Mouse (Mus musculus): Measurements from ENCODE around the gene Prop1. TPM values are rescaled to one million over a fixed set of nuclear protein-coding genes. Genes with fewer than 3 reads are reported as not detected.

The Prop1 gene
- polyA plus RNA-seq, 1 experiment, result not detected

DNA sequence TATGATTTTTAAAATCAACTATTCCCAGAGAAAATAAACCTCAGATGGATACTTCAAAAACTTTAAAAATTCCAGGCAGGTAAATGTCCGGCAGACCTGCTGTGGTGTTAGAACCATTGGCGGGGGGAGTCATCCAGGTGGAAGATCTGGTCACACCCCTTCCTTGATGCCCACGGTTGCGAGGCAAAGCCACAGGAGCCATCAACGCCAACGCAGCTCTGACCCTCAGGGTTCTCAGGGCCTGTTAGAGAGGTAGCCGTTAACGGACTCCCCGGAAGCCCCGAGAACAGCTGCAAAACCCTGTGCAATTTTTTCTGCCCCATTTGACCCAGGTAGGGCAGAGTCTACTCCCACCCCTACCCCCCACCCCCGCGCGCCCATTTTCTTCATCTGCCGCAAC lies 10.1 kb downstream of the Prop1 start, which contains the start of gene 4933414I15Rik:
Gene 4933414I15Rik, minus strand, starts transcription at position 260 of the 400 bp plus-strand sequence.
- Histone ChIP-seq H3K27ac (ENCODE audit: control insufficient read depth, insufficient read depth, low read length) (no peak within 1 kb of the TSS), H3K4me3 (ENCODE audit: control insufficient read depth, insufficient read depth, low read length) (no peak within 1 kb of the TSS), H3K4me1 (replicated peaks; ENCODE audit: control insufficient read depth, insufficient read depth, low read length) (no peaks in the 10 kb centered on the region), H3K36me3 (ENCODE audit: control insufficient read depth, insufficient read depth, low read length) (no peaks in the 10 kb centered on the region), H3K27me3 (ENCODE audit: control insufficient read depth, insufficient read depth, low read length) (no peaks in the 10 kb centered on the region)
- TF ChIP-seq POLR2A (IDR thresholded peaks at IDR 0.05; ENCODE audit: control insufficient read depth, extremely low read depth, insufficient read depth, low read length, poor library complexity) (no peak), CTCF (IDR thresholded peaks at IDR 0.05; ENCODE audit: borderline replicate concordance, control insufficient read depth, extremely low read depth, insufficient read depth, low read length, poor library complexity) (no peak)
- 83% methylated on average over 14 of the region's 14 CpGs for WGBS
- no peak for DNase-seq

DNA sequence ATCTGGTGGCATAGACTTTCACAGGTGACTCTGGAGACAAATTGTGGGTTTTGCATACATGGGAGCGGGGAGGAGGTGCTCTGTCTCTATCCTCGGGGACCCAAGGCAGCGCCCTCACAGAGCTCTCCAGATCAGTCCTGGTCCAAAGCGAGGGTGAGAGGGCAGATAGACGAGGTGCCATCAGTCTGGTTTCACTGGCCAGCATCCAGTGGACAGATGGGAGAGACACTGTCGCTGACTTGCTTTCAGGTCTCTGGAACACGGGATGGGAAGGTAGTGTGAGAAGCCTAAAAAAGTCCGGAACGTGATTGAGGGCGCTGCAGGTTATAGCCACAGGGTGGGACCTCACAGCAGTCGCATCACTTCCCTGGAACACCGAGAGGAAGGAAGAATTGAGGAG lies 11.2 kb downstream of the Prop1 start:
- Histone ChIP-seq H3K4me1 (replicated peaks; ENCODE audit: control insufficient read depth, insufficient read depth, low read length) (no peaks in the 10 kb centered on the region), H3K27me3 (ENCODE audit: control insufficient read depth, insufficient read depth, low read length) (no peaks in the 10 kb centered on the region), H3K4me3 (ENCODE audit: control insufficient read depth, insufficient read depth, low read length) (no peak overlapping the region), H3K27ac (ENCODE audit: control insufficient read depth, insufficient read depth, low read length) (no peak overlapping the region), H3K36me3 (ENCODE audit: control insufficient read depth, insufficient read depth, low read length) (no peaks in the 10 kb centered on the region)
- no peak for DNase-seq
- TF ChIP-seq CTCF (IDR thresholded peaks at IDR 0.05; ENCODE audit: borderline replicate concordance, control insufficient read depth, extremely low read depth, insufficient read depth, low read length, poor library complexity), result no peak
- no peak for TF ChIP-seq POLR2A (IDR thresholded peaks at IDR 0.05; ENCODE audit: control insufficient read depth, extremely low read depth, insufficient read depth, low read length, poor library complexity)
- 61% methylated on average over 12 of the region's 12 CpGs for WGBS

GRCm38 (mm10) chr11:50939621-50940366 lies 13.8 kb downstream of the Prop1 start:
- WGBS, result 37% methylated on average over 14 of the region's 14 CpGs
- H3K4me3 ChIP-seq (ENCODE audit: control insufficient read depth, insufficient read depth, low read length), result no peak overlapping the region
- TF ChIP-seq CTCF (IDR thresholded peaks at IDR 0.05; ENCODE audit: borderline replicate concordance, control insufficient read depth, extremely low read depth, insufficient read depth, low read length, poor library complexity) (no peak), POLR2A (IDR thresholded peaks at IDR 0.05; ENCODE audit: control insufficient read depth, extremely low read depth, insufficient read depth, low read length, poor library complexity) (no peak)
- no peak for DNase-seq
- no peaks in the 10 kb centered on the region for H3K27me3 ChIP-seq (ENCODE audit: control insufficient read depth, insufficient read depth, low read length)
- H3K27ac ChIP-seq (ENCODE audit: control insufficient read depth, insufficient read depth, low read length), result no peak overlapping the region
- H3K36me3 ChIP-seq (ENCODE audit: control insufficient read depth, insufficient read depth, low read length), result no peaks in the 10 kb centered on the region
- no peaks in the 10 kb centered on the region for H3K4me1 ChIP-seq (replicated peaks; ENCODE audit: control insufficient read depth, insufficient read depth, low read length)

GRCm38 (mm10) chr11:50938435-50938834 lies 15.1 kb downstream of the Prop1 start:
- 75% methylated on average over 8 of the region's 8 CpGs for WGBS
- H3K4me1 ChIP-seq (replicated peaks; ENCODE audit: control insufficient read depth, insufficient read depth, low read length), result no peaks in the 10 kb centered on the region
- H3K27ac ChIP-seq (ENCODE audit: control insufficient read depth, insufficient read depth, low read length), result no peak overlapping the region
- H3K36me3 ChIP-seq (ENCODE audit: control insufficient read depth, insufficient read depth, low read length), result no peaks in the 10 kb centered on the region
- no peak for TF ChIP-seq POLR2A (IDR thresholded peaks at IDR 0.05; ENCODE audit: control insufficient read depth, extremely low read depth, insufficient read depth, low read length, poor library complexity)
- TF ChIP-seq CTCF (IDR thresholded peaks at IDR 0.05; ENCODE audit: borderline replicate concordance, control insufficient read depth, extremely low read depth, insufficient read depth, low read length, poor library complexity), result no peak
- H3K4me3 ChIP-seq (ENCODE audit: control insufficient read depth, insufficient read depth, low read length), result no peak overlapping the region
- H3K27me3 ChIP-seq (ENCODE audit: control insufficient read depth, insufficient read depth, low read length), result no peaks in the 10 kb centered on the region
- DNase-seq, result no peak

GRCm38 (mm10) chr11:50932040-50932439 lies 21.5 kb downstream of the Prop1 start:
- Histone ChIP-seq H3K36me3 (ENCODE audit: control insufficient read depth, insufficient read depth, low read length) (no peaks in the 10 kb centered on the region), H3K27ac (ENCODE audit: control insufficient read depth, insufficient read depth, low read length) (no peak overlapping the region), H3K4me3 (ENCODE audit: control insufficient read depth, insufficient read depth, low read length) (no peak overlapping the region), H3K27me3 (ENCODE audit: control insufficient read depth, insufficient read depth, low read length) (peaks cover 8% of the 10 kb centered on the region; the same call in 1 of the 2 replicates), H3K4me1 (replicated peaks; ENCODE audit: control insufficient read depth, insufficient read depth, low read length) (peaks cover 10% of the 10 kb centered on the region; the same call in 1 of the 2 replicates)
- no peak for TF ChIP-seq POLR2A (IDR thresholded peaks at IDR 0.05; ENCODE audit: control insufficient read depth, extremely low read depth, insufficient read depth, low read length, poor library complexity)
- TF ChIP-seq CTCF (IDR thresholded peaks at IDR 0.05; ENCODE audit: borderline replicate concordance, control insufficient read depth, extremely low read depth, insufficient read depth, low read length, poor library complexity), result no peak
- no peak for DNase-seq
- WGBS, result 75% methylated on average over 1 of the region's 1 CpGs

DNA sequence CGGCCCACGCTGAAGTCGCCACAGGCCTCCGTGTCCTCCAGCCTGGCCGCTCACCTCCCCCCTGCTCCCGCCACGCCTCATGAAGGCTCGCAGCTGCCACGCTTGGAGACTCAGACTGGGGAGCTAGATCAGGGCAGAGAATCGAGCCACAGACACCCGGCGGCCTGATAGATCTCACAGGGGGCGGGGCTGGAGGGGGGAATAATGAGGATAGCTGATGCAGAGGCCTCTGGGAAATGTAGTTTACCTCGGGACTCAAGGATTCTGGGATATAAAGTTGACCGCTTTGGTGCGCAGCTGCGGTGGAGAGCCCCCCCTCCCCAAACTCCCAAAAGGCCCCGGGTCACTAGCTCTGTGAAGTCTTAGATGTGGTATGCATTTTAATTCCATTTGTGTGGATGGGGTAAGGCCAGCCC lies 22.1 kb downstream of the Prop1 start, which contains the start of gene Zfp354b:
Gene Zfp354b, minus strand, starts transcription at position 183 of the 416 bp plus-strand sequence.
- DNase-seq, result peak; percentile 27
- Histone ChIP-seq H3K4me1 (replicated peaks; ENCODE audit: control insufficient read depth, insufficient read depth, low read length) (peaks cover 10% of the 10 kb centered on the region; the same call in 1 of the 2 replicates), H3K4me3 (ENCODE audit: control insufficient read depth, insufficient read depth, low read length) (peak within 1 kb of the TSS; percentile 40), H3K36me3 (ENCODE audit: control insufficient read depth, insufficient read depth, low read length) (no peaks in the 10 kb centered on the region), H3K27me3 (ENCODE audit: control insufficient read depth, insufficient read depth, low read length) (peaks cover 8% of the 10 kb centered on the region; the same call in 1 of the 2 replicates), H3K27ac (ENCODE audit: control insufficient read depth, insufficient read depth, low read length) (no peak within 1 kb of the TSS)
- WGBS, result 1% methylated on average over 18 of the region's 18 CpGs
- TF ChIP-seq CTCF (IDR thresholded peaks at IDR 0.05; ENCODE audit: borderline replicate concordance, control insufficient read depth, extremely low read depth, insufficient read depth, low read length, poor library complexity) (no peak), POLR2A (IDR thresholded peaks at IDR 0.05; ENCODE audit: control insufficient read depth, extremely low read depth, insufficient read depth, low read length, poor library complexity) (no peak)

Measured in thymus, adult 2 months (tissue).